Mouse (Mus musculus) stomach, embryonic 15.5 days (tissue): ENCODE results near the gene Ffar4. TPM values are rescaled to one million over a fixed set of nuclear protein-coding genes. Genes with fewer than 3 reads are reported as not detected.

Experiments used
- ATAC-seq: fragments of 200-750 bp; cut with Nextera tagmentation; 2 replicates; pipeline ENCODE4 v1.8.0; 2017; ENCODE audit warnings: low read depth, moderate number of reproducible peaks, moderate TSS enrichment; ENCODE audit not compliant: insufficient read depth, low FRiP score
- H3K27ac ChIP-seq: fragments of 300-500 bp; sonication (generic); 2 replicates; pipeline ENCODE4 v1.5.1; 2015; ENCODE audit warnings: mild to moderate bottlenecking, inconsistent platforms
- H3K27me3 ChIP-seq: fragments of 300-500 bp; sonication (generic); replicated peaks from 2 replicates; pipeline ENCODE4 v1.6.1; 2015; ENCODE audit warnings: inconsistent platforms
- H3K36me3 ChIP-seq: fragments of 300-500 bp; sonication (generic); 2 replicates; pipeline ENCODE4 v1.6.1; 2015; ENCODE audit warnings: inconsistent platforms
- H3K4me1 ChIP-seq: fragments of 300-500 bp; sonication (generic); 2 replicates; pipeline ENCODE4 v1.6.1; 2015; ENCODE audit warnings: inconsistent platforms
- H3K4me2 ChIP-seq: fragments of 300-500 bp; sonication (generic); 2 replicates; pipeline ENCODE4 v1.6.1; 2015; ENCODE audit warnings: mild to moderate bottlenecking, inconsistent platforms
- H3K4me3 ChIP-seq: fragments of 300-500 bp; sonication (generic); replicated peaks from 2 replicates; pipeline ENCODE4 v1.5.1; 2015; ENCODE audit warnings: inconsistent platforms
- H3K9ac ChIP-seq: fragments of 300-500 bp; sonication (generic); 2 replicates; pipeline ENCODE4 v1.6.1; 2015; ENCODE audit warnings: inconsistent platforms
- H3K9me3 ChIP-seq: fragments of 300-500 bp; sonication (generic); 2 replicates; pipeline ENCODE4 v1.6.1; 2016; ENCODE audit warnings: inconsistent platforms
- WGBS: fragments of 180-500 bp; shearing (Covaris S2); methylation state at CpG from one replicate; pipeline ENCODE4 v1.1.7; 2015; 5-methylcytosine and 5-hydroxymethylcytosine counted together
- polyA plus RNA-seq: library from polyadenylated mRNA; unstranded; fragments of >200 nt; fragmentation: Nextera tagmentation; extraction: Ambion mirVana; gene quantifications from 2 replicates; pipeline ENCODE4 v1.2.1, GENCODE M21; 2015

The Ffar4 gene
- polyA plus RNA-seq, 1 experiment from 2014 or later: 7.0 TPM

DNA sequence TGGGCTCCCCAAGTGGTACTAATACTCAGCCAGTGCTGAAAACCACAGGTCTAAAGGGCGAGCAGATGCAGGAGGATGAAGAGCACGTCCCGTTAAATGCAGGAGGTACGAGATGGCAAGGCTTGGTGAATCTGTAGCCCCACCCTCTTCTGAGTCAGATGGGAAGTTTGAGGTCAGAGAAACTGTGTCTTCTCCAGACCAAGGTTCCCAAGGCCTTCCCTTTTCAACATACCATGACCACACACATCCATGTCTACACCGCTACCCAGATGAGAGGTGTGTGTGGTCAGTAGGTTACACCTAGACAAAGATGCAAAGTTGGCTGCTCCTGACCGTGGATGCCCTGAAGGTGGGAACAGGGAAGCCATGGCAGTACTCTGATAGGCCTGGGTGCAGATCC is 37.9 kb downstream of the Ffar4 start:
- Histone ChIP-seq H3K4me1 (no peaks in the 10 kb centered on the region), H3K4me3 (no peak overlapping the region), H3K9ac (no peak overlapping the region), H3K36me3 (no peaks in the 10 kb centered on the region), H3K27ac (no peak overlapping the region), H3K9me3 (no peaks in the 10 kb centered on the region), H3K4me2 (no peak overlapping the region), H3K27me3 (no peaks in the 10 kb centered on the region)
- WGBS: 74% methylated on average over 6 of the region's 6 CpGs
- no peak for ATAC-seq

DNA sequence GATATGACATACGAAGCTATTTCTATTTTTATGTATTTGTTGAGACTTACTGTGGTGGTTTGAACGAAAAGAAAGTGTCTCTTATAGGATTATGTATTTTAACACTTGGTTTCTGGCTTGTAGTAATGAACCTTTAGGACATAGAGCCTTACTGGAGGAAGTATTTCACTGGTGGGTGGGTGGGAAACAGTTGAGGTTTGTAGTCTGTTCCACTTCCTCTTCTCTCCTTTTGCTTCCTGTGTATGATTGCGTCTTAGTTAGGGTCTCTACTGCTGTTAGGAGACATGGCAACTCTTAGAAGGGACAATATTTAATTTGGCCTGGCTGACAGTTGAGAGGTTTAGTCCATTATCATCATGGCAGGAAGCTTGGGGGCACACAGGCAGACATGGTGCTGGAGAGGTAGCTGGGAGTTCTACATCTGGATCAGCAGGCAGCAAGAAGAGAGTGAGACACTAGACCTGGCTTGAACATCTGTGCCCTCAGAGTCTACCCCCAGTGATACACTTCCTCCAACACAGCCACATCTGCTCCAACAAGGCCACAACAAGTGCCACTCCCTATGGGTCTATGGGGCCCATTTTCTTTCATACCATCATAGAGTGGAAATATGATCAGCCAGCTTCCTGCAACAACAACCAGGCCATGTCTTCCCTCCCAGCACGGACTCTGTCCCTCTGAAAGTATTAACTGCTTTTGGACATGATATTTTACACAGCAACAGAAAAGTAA is 46.8 kb downstream of the Ffar4 start:
- Histone ChIP-seq H3K9me3 (no peaks in the 10 kb centered on the region), H3K36me3 (no peaks in the 10 kb centered on the region), H3K4me3 (no peak overlapping the region), H3K4me2 (no peak overlapping the region), H3K27ac (no peak overlapping the region), H3K4me1 (no peaks in the 10 kb centered on the region), H3K27me3 (no peaks in the 10 kb centered on the region), H3K9ac (no peak overlapping the region)
- ATAC-seq: no peak
- 75% methylated on average over 4 of the region's 4 CpGs for WGBS

DNA sequence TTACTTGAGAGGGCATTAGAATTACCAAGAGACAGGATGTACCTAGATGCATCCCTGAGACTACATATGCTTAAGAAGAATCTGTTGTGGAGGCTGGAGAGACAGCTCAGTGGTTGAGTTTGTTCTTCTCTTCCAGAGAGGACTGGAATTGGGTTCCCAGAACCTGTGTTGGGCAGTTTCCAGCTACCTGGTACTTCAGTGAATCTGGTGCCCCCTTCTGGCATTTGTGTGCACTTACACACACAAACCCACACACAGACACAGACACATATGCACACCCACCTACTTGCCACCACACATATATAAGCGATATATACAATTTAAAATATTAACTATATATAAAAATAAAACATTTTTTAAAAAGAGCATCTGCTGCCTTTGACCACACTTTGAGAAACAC is 59.4 kb downstream of the Ffar4 start:
- no peak overlapping the region for H3K4me3 ChIP-seq
- no peaks in the 10 kb centered on the region for H3K4me1 ChIP-seq
- no peak overlapping the region for H3K27ac ChIP-seq
- no peaks in the 10 kb centered on the region for H3K9me3 ChIP-seq
- ATAC-seq: no peak
- no peak overlapping the region for H3K9ac ChIP-seq
- H3K4me2 ChIP-seq: no peak overlapping the region
- H3K27me3 ChIP-seq: no peaks in the 10 kb centered on the region
- no peaks in the 10 kb centered on the region for H3K36me3 ChIP-seq
- WGBS: 100% methylated on average over 1 of the region's 1 CpGs

DNA sequence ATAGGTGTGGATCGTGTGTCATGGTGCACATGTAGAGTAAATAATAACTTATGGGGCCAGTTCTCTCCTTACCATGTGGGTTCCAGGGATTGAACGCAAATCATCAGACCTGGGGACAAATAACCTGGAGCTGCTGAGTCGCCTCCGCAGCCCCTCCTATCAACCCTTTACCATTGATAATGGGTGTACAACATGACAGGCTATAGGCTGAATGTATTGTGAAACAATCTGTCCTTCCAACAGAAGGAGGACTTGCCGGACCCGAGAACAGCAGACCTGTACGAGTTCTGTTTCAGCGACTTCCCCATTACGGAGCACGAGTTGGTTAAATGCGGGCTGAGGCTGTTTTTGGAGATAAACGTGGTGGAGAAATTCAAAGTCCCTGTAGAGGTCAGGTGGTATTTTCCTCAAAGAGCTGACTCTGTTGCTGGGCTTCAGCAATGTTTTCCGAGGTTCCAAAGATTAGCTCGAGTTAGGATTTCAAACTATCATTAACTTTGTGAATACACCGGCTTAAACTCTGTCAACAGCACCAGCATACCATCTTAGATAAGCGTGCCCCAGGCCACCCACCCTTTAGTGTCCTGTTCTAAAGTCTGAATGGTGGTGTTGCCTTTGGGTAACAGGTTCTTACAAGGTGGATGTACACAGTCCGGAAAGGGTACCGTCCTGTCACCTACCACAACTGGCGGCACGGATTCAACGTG is 64.9 kb downstream of the Ffar4 start:
- no peak for ATAC-seq
- H3K4me2 ChIP-seq: no peak overlapping the region

More for the DNA sequence above, 64.9 kb downstream of the Ffar4 start:
- Histone ChIP-seq H3K9ac (no peak overlapping the region), H3K4me3 (no peak overlapping the region), H3K4me1 (no peaks in the 10 kb centered on the region), H3K27ac (no peak overlapping the region), H3K9me3 (no peaks in the 10 kb centered on the region), H3K36me3 (no peaks in the 10 kb centered on the region), H3K27me3 (no peaks in the 10 kb centered on the region)
- 66% methylated on average over 21 of the region's 21 CpGs for WGBS

Other genes with a start within 250 kb of the Ffar4 start
- gene Myof, start 53.5 kb upstream of the Ffar4 start, polyA plus RNA-seq: 14.1 and 15.9 TPM in 2 replicates
- gene Cep55, start 42.1 kb upstream of the Ffar4 start, polyA plus RNA-seq: 25.9 and 26.7 TPM in 2 replicates
- gene Rbp4, start 28.2 kb downstream of the Ffar4 start, polyA plus RNA-seq: 102 and 206 TPM in 2 replicates
- 0.57 and 0.71 TPM in 2 replicates for gene Pde6c, start 35.7 kb downstream of the Ffar4 start, polyA plus RNA-seq
- 33.7 and 37.4 TPM in 2 replicates for gene Fra10ac1, start 127.1 kb downstream of the Ffar4 start, polyA plus RNA-seq
- 0.92 and 1.1 TPM in 2 replicates for gene Lgi1, start 167.5 kb downstream of the Ffar4 start, polyA plus RNA-seq